Mouse (Mus musculus) limb, embryonic 15.5 days (tissue): Measurements from ENCODE around the gene Nbl1. TPM values are rescaled to one million over a fixed set of nuclear protein-coding genes. Genes with fewer than 3 reads are reported as not detected.

Experiments used
- ATAC-seq: fragments of 200-750 bp; cut with Nextera tagmentation; 2 replicates; pipeline ENCODE4 v1.8.0; 2017; ENCODE audit warnings: low read depth, moderate TSS enrichment; ENCODE audit not compliant: insufficient number of reproducible peaks, low FRiP score, low TSS enrichment
- H3K27ac ChIP-seq: fragments of 300-500 bp; sonication (generic); 2 replicates; pipeline ENCODE4 v1.5.1; 2015; ENCODE audit warnings: moderate library complexity, mild to moderate bottlenecking, inconsistent platforms
- H3K27me3 ChIP-seq: fragments of 300-500 bp; sonication (generic); 2 replicates; pipeline ENCODE4 v1.6.1; 2015; ENCODE audit warnings: inconsistent platforms
- H3K36me3 ChIP-seq: fragments of 300-500 bp; sonication (generic); 2 replicates; pipeline ENCODE4 v1.6.1; 2015; ENCODE audit warnings: inconsistent platforms
- H3K4me1 ChIP-seq: fragments of 300-500 bp; sonication (generic); 2 replicates; pipeline ENCODE4 v1.6.1; 2015; ENCODE audit warnings: inconsistent platforms
- H3K4me2 ChIP-seq: fragments of 300-500 bp; sonication (generic); 2 replicates; pipeline ENCODE4 v1.6.1; 2015; ENCODE audit warnings: mild to moderate bottlenecking, inconsistent platforms
- H3K4me3 ChIP-seq: fragments of 300-500 bp; sonication (generic); 2 replicates; pipeline ENCODE4 v1.5.1; 2015; ENCODE audit warnings: mild to moderate bottlenecking, inconsistent platforms
- H3K9ac ChIP-seq: fragments of 300-500 bp; sonication (generic); 2 replicates; pipeline ENCODE4 v1.6.1; 2015; ENCODE audit warnings: inconsistent platforms
- H3K9me3 ChIP-seq: fragments of 300-500 bp; sonication (generic); 2 replicates; pipeline ENCODE4 v1.6.1; 2016; ENCODE audit warnings: inconsistent platforms
- WGBS: fragments of 180-500 bp; shearing (Covaris S2); methylation state at CpG from one replicate; pipeline ENCODE4 v1.1.7; 2015; 5-methylcytosine and 5-hydroxymethylcytosine counted together
- polyA plus RNA-seq: library from polyadenylated mRNA; unstranded; fragments of >200 nt; fragmentation: Nextera tagmentation; extraction: Ambion mirVana; gene quantifications from 2 replicates; pipeline ENCODE4 v1.2.1, GENCODE M21; 2015

Gene Nbl1
- polyA plus RNA-seq, 1 experiment from 2014 or later = 148 TPM

DNA sequence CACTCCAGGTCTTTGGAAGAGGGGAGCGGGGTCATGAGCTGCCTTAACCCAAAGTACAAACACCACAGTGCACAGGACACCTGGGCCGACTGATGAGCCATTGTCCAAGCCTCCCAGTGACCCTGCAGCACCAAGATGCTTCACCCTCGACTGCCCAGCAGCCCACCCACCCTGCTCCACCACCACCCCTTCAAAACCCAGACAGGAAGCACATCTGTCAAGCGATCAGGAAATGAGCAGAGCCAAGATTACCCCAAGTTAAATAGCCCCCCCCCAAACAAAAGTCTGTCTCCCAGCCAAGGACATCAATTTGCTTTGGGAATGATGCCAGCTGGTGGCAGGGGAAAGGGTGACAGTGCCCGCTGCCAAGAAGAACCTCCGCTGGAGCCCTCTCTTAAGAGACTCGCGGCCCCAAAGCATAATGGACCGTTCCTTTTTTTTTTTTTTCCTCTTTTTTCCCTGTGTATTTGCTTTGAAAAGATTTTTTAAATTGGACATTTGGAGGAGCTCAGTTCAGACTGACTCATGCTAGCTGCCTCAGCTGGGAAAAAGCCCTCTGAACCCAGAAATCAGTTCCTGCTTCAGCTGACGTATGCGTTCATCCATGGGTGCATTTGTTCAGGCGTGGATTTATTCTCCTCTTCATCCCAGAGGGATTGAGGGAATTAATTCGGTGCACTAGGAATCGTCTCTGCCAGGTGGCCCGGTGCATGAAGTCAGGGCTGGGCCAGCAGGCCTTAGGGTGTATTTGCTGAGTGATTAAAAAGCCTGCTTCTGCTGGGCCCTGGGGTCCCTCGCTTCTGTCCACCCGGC is 54.8 kb downstream of the Nbl1 start:
- 68% methylated on average over 17 of the region's 17 CpGs for WGBS
- Histone ChIP-seq H3K4me1 (peaks cover 6% of the 10 kb centered on the region; the same call in 1 of the 2 replicates), H3K4me2 (no peak overlapping the region), H3K9ac (no peak overlapping the region), H3K9me3 (no peaks in the 10 kb centered on the region), H3K27ac (no peak overlapping the region), H3K27me3 (peaks cover 13% of the 10 kb centered on the region), H3K4me3 (no peak overlapping the region), H3K36me3 (peaks cover 3% of the 10 kb centered on the region; the same call in 1 of the 2 replicates)
- ATAC-seq = no peak

GRCm38 (mm10) chr4:139035799-139036198 is 57.0 kb downstream of the Nbl1 start:
- Histone ChIP-seq H3K4me1 (peaks cover 6% of the 10 kb centered on the region; the same call in 1 of the 2 replicates), H3K9me3 (no peaks in the 10 kb centered on the region), H3K36me3 (peaks cover 3% of the 10 kb centered on the region; the same call in 1 of the 2 replicates), H3K27ac (no peak overlapping the region), H3K4me2 (no peak overlapping the region), H3K9ac (no peak overlapping the region), H3K27me3 (peaks cover 13% of the 10 kb centered on the region), H3K4me3 (no peak overlapping the region)
- 91% methylated on average over 3 of the region's 3 CpGs for WGBS
- no peak for ATAC-seq

GRCm38 (mm10) chr4:139034942-139035341 is 57.9 kb downstream of the Nbl1 start:
- Histone ChIP-seq H3K27me3 (peaks cover 9% of the 10 kb centered on the region), H3K4me1 (peaks cover 6% of the 10 kb centered on the region; the same call in 1 of the 2 replicates), H3K36me3 (peaks cover 3% of the 10 kb centered on the region; the same call in 1 of the 2 replicates), H3K4me2 (no peak overlapping the region), H3K4me3 (no peak overlapping the region), H3K9ac (no peak overlapping the region), H3K27ac (no peak overlapping the region), H3K9me3 (no peaks in the 10 kb centered on the region)
- no peak for ATAC-seq
- 82% methylated on average over 3 of the region's 3 CpGs for WGBS

GRCm38 (mm10) chr4:139034540-139034939 is 58.3 kb downstream of the Nbl1 start:
- Histone ChIP-seq H3K9ac (no peak overlapping the region), H3K36me3 (peaks cover 3% of the 10 kb centered on the region; the same call in 1 of the 2 replicates), H3K4me1 (peaks cover 6% of the 10 kb centered on the region; the same call in 1 of the 2 replicates), H3K4me2 (no peak overlapping the region), H3K27me3 (peaks cover 6% of the 10 kb centered on the region; the same call in 1 of the 2 replicates), H3K4me3 (no peak overlapping the region), H3K9me3 (no peaks in the 10 kb centered on the region), H3K27ac (no peak overlapping the region)
- WGBS = 44% methylated on average over 4 of the region's 4 CpGs
- no peak for ATAC-seq

GRCm38 (mm10) chr4:139034010-139034367 is 58.8 kb downstream of the Nbl1 start:
- no peak for ATAC-seq
- Histone ChIP-seq H3K4me1 (peaks cover 6% of the 10 kb centered on the region; the same call in 1 of the 2 replicates), H3K9me3 (no peaks in the 10 kb centered on the region), H3K4me2 (no peak overlapping the region), H3K27me3 (0 out of 2 replicates have a peak, but pooled peaks cover under 1% of the 10 kb centered on the region), H3K27ac (no peak overlapping the region), H3K4me3 (no peak overlapping the region), H3K9ac (no peak overlapping the region), H3K36me3 (peaks cover 3% of the 10 kb centered on the region; the same call in 1 of the 2 replicates)
- 76% methylated on average over 8 of the region's 8 CpGs for WGBS

DNA sequence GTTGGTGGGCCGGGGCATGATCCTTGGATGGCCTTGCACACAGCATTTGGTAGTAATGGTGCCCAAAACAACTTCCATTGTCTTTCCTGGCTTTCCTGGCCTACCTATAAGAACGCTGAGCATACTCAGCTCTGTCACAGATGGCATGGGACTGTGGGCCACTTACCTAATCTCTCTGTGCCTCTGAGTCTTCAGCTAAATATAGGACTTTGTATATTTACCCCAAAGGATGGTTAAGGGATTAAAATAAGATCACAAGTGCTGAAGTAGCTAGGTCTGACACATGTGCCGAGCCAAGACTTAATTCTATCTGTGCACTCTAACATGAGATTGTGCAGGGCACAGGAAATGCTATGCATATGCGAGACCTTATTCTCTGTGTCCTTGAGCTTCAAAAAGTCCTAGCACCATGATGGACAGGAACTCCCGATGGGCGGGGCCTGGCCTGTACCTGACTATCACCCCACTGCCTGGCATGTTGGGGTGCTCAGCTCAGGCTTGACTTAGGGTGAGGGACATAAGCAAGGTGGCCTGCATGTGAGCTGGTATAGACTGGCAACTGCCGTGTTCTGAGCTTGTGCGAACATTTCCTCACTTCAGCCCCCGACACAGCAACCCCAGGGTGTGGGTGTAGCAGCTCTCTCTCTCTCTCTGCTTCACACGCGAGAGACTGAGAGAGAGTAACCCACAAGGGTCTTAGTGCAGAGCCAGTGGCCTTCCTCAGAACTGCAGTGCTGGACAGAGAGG is 59.4 kb downstream of the Nbl1 start:
- Histone ChIP-seq H3K4me3 (no peak overlapping the region), H3K9me3 (no peaks in the 10 kb centered on the region), H3K27ac (no peak overlapping the region), H3K4me1 (0 out of 2 replicates have a peak, but pooled peaks cover 6% of the 10 kb centered on the region), H3K27me3 (no peaks in the 10 kb centered on the region), H3K36me3 (peaks cover 3% of the 10 kb centered on the region; the same call in 1 of the 2 replicates), H3K4me2 (no peak overlapping the region), H3K9ac (no peak overlapping the region)
- ATAC-seq = no peak
- WGBS = 82% methylated on average over 11 of the region's 11 CpGs

DNA sequence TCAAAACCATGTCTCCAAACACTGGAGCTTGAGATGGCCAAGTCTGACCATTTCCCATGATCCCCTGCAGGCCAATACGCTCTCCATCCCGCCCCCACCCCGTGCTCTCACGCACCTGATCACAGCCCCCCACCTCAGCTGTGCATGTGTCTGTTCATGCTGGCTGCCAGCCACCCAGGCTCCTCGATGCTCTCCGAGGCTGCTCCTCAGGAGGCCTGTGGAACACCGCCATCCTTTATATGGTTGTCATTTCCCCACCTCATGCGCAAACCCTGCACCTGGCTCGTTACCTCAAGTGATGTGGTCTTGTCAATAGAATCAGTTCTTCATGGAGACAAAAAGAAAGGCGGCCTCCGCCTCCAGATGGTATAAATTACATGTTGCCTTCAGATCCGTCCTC is 60.3 kb downstream of the Nbl1 start:
- 49% methylated on average over 12 of the region's 12 CpGs for WGBS
- H3K27ac ChIP-seq = no peak overlapping the region
- no peak overlapping the region for H3K4me2 ChIP-seq
- no peak overlapping the region for H3K9ac ChIP-seq
- H3K4me3 ChIP-seq = no peak overlapping the region
- peaks cover 3% of the 10 kb centered on the region; the same call in 1 of the 2 replicates for H3K36me3 ChIP-seq
- 0 out of 2 replicates have a peak, but pooled peaks cover 1% of the 10 kb centered on the region for H3K4me1 ChIP-seq
- H3K27me3 ChIP-seq = no peaks in the 10 kb centered on the region
- ATAC-seq = no peak
- no peaks in the 10 kb centered on the region for H3K9me3 ChIP-seq

Other genes starting within 250 kb of the Nbl1 start
- gene Pla2g5, start 229.5 kb downstream of the Nbl1 start, polyA plus RNA-seq = 1.3 and 1.7 TPM in 2 replicates
- not detected in 2 replicates for gene Gm13030, start 219.0 kb downstream of the Nbl1 start, polyA plus RNA-seq
- gene Pla2g2e, start 215.1 kb downstream of the Nbl1 start, polyA plus RNA-seq = not detected in 2 replicates
- 2.6 and 2.8 TPM in 2 replicates for gene Otud3, start 179.0 kb downstream of the Nbl1 start, polyA plus RNA-seq
- 0.19 and 0.32 TPM in 2 replicates for gene Rnf186, start 125.9 kb downstream of the Nbl1 start, polyA plus RNA-seq
- 5.3 and 5.5 TPM in 2 replicates for gene Tmco4, start 120.1 kb downstream of the Nbl1 start, polyA plus RNA-seq
- 0.15 TPM in 1 of 2 replicates, not detected in the other for gene Htr6, start 17.4 kb downstream of the Nbl1 start, polyA plus RNA-seq
- 428 and 467 TPM in 2 replicates for gene Minos1, start 38.1 kb upstream of the Nbl1 start, polyA plus RNA-seq
- gene Capzb, start 99.9 kb upstream of the Nbl1 start, polyA plus RNA-seq = 399 and 425 TPM in 2 replicates
- 16.7 and 18.2 TPM in 2 replicates for gene Pqlc2, start 217.7 kb upstream of the Nbl1 start, polyA plus RNA-seq
- 82.9 and 85.8 TPM in 2 replicates for gene Akr7a5, start 217.8 kb upstream of the Nbl1 start, polyA plus RNA-seq